Mouse (Mus musculus): ENCODE measurements around the gene Eps15.

DNA sequence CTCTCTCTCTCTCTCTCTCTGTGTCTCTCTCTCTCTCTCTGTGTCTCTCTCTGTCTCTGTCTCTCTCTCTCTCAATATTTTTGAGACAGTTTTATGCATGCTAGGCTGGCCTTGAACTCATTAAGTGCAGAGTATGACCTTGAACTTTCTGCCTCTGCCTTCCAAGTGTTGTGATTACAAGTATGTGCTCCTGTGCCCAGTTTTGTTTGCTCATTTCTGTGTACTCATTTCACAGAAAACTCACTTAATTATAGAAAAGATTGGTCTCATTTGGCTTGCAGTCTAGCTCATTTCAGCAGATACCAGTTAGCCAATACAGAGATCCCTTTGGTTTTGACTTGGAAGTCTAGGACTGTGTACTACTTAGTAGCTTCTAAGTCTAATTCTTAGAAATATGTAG, 19.1 kb downstream of the Eps15 start:
- no peak for TF ChIP-seq CTCF (IDR thresholded peaks at IDR 0.05; ENCODE audit: low read depth)
- TF ChIP-seq EP300 (IDR thresholded peaks at IDR 0.05; ENCODE audit: low read depth) = no peak
